Mouse (Mus musculus): ENCODE measurements at regions not wholly inside any gene's neighbourhood (a gene's known extent, or its start where the extent isn't known, plus 50 kb on each side); places are given as distances from the start of the nearest gene placed in this dataset.

DNA sequence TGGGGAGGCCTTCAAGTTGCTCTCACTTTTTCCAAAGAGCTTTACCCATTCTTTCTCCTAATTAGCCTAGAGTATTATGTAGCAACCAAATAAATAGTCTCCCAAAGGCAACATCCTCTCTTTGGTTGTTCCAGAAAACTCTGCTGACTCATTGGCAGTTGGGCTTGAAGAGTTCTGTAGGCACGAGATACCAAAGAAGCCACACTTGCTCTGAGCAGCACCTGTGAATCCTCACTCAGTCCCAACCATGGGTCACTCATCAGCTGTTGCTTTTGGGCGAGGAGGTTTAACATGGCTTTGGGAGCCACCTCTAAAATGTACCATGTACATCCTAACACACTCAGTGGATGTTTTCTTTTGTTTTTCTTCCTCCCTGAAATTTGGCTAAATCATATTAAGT is 197.9 kb upstream of the Egfl6 start:
- H3K36me3 ChIP-seq (ENCODE audit: control insufficient read depth, insufficient read depth, low read length) = no peaks in the 10 kb centered on the region
- no peak overlapping the region for H3K9ac ChIP-seq (ENCODE audit: low read depth, low read length)
- no peak for ATAC-seq (ENCODE audit: low FRiP score, low TSS enrichment)
- no peaks in the 10 kb centered on the region for H3K4me1 ChIP-seq (ENCODE audit: control insufficient read depth, insufficient read depth, low read length)
- no peak overlapping the region for H3K4me3 ChIP-seq (ENCODE audit: low read length)
- no peaks in the 10 kb centered on the region for H3K27me3 ChIP-seq (ENCODE audit: control insufficient read depth, insufficient read depth, low read length)
- H3K9me3 ChIP-seq (ENCODE audit: control insufficient read depth, low read length) = no peaks in the 10 kb centered on the region
- no peak overlapping the region for H3K4me2 ChIP-seq (replicated peaks; ENCODE audit: low read depth, low read length)
- 81% methylated on average over 2 of the region's 2 CpGs for WGBS
- H3K27ac ChIP-seq (ENCODE audit: low read depth, low read length) = no peak overlapping the region

DNA sequence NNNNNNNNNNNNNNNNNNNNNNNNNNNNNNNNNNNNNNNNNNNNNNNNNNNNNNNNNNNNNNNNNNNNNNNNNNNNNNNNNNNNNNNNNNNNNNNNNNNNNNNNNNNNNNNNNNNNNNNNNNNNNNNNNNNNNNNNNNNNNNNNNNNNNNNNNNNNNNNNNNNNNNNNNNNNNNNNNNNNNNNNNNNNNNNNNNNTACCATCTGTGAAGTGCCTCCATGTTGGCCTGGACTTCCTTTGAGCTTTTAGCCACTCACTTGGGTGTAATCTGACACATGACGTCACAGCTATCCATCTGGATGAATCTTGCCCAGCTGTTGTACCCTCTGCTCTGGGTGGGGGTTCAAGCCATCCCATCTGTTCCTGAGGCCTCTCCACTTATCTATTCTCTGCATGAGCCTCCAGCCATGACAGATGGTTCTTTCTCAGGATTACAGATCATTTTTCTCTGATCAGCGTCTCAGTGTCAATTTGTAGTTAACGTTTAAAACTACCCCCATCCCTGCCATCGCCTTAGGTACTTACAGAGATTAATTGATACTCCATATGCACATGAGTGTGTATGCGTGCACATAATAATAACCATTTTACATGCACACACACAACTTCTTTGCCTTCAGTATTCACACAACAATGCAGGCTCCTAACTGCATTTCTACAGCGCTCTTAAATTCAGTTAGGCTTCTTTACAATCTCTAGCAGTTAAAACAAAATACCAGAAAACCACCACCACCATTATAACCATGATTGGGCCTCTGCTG is 194.0 kb upstream of the Egfl6 start:
- WGBS = 77% methylated on average over 6 of the region's 6 CpGs

DNA sequence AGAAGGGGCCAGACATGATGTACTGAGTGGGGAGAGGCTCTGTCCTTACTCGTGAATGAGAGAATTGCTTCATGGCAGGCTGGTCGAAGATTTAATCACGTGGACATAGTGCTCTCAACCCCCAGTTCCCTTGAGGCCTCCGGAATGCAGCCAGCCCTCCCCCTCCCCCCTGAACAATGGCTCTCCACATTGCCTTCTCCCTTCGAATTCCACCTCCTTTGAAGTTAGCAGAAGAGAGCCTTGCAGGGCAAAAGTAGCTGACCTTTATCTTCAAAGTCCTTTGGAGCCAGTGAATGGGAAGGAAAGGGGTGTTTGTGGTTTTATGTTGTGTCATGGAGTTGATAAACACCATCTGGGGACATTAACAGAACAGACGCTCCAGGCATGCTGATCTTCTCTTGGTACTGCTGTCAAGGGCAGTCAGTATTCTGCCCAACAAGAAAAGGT is 187.9 kb upstream of the Egfl6 start:
- no peaks in the 10 kb centered on the region for H3K27me3 ChIP-seq (ENCODE audit: control insufficient read depth, insufficient read depth, low read length)
- ATAC-seq (ENCODE audit: low FRiP score, low TSS enrichment) = peak; percentile 73
- H3K4me1 ChIP-seq (ENCODE audit: control insufficient read depth, insufficient read depth, low read length) = no peaks in the 10 kb centered on the region
- H3K4me2 ChIP-seq (replicated peaks; ENCODE audit: low read depth, low read length) = no peak overlapping the region
- no peak overlapping the region for H3K4me3 ChIP-seq (ENCODE audit: low read length)
- H3K27ac ChIP-seq (ENCODE audit: low read depth, low read length) = no peak overlapping the region
- 16% methylated on average over 6 of the region's 6 CpGs for WGBS
- H3K9ac ChIP-seq (ENCODE audit: low read depth, low read length) = no peak overlapping the region
- H3K9me3 ChIP-seq (ENCODE audit: control insufficient read depth, low read length) = no peaks in the 10 kb centered on the region
- no peaks in the 10 kb centered on the region for H3K36me3 ChIP-seq (ENCODE audit: control insufficient read depth, insufficient read depth, low read length)

More for the DNA sequence above, 194.0 kb upstream of the Egfl6 start:
- H3K9me3 ChIP-seq (ENCODE audit: control insufficient read depth, low read length) = no peaks in the 10 kb centered on the region
- no peaks in the 10 kb centered on the region for H3K27me3 ChIP-seq (ENCODE audit: control insufficient read depth, insufficient read depth, low read length)
- no peak overlapping the region for H3K4me2 ChIP-seq (replicated peaks; ENCODE audit: low read depth, low read length)
- H3K4me3 ChIP-seq (ENCODE audit: low read length) = no peak overlapping the region
- no peak for ATAC-seq (ENCODE audit: low FRiP score, low TSS enrichment)
- no peaks in the 10 kb centered on the region for H3K36me3 ChIP-seq (ENCODE audit: control insufficient read depth, insufficient read depth, low read length)
- H3K9ac ChIP-seq (ENCODE audit: low read depth, low read length) = no peak overlapping the region
- H3K4me1 ChIP-seq (ENCODE audit: control insufficient read depth, insufficient read depth, low read length) = no peaks in the 10 kb centered on the region
- H3K27ac ChIP-seq (ENCODE audit: low read depth, low read length) = no peak overlapping the region

DNA sequence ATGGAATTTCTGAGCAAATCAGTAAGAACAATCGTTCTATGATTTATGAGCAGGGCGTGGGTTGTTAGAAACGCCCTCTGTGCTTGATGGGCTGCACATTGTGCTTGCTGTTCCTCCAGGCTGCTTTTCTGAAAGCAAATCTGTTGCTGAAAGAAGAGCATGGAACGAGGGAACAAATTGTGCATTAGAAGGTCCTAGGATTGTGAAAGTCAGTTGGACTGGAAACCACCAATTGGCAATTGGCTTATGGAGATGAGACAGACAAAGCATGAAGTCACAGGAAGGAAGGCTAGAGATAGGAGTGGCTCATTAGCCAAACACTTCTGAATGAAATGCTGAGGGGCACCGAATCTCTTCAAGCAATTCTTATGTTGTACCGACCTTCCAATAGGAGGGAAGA is 181.5 kb upstream of the Egfl6 start:
- ATAC-seq (ENCODE audit: low FRiP score, low TSS enrichment) = no peak
- H3K9me3 ChIP-seq (ENCODE audit: control insufficient read depth, low read length) = no peaks in the 10 kb centered on the region
- H3K27me3 ChIP-seq (ENCODE audit: control insufficient read depth, insufficient read depth, low read length) = no peaks in the 10 kb centered on the region; the same call in 1 of the 2 replicates
- H3K4me1 ChIP-seq (ENCODE audit: control insufficient read depth, insufficient read depth, low read length) = no peaks in the 10 kb centered on the region
- no peak overlapping the region for H3K4me2 ChIP-seq (replicated peaks; ENCODE audit: low read depth, low read length)
- no peak overlapping the region for H3K27ac ChIP-seq (ENCODE audit: low read depth, low read length)
- H3K36me3 ChIP-seq (ENCODE audit: control insufficient read depth, insufficient read depth, low read length) = no peaks in the 10 kb centered on the region
- H3K9ac ChIP-seq (ENCODE audit: low read depth, low read length) = no peak overlapping the region
- no peak overlapping the region for H3K4me3 ChIP-seq (ENCODE audit: low read length)
- 83% methylated on average over 6 of the region's 6 CpGs for WGBS

DNA sequence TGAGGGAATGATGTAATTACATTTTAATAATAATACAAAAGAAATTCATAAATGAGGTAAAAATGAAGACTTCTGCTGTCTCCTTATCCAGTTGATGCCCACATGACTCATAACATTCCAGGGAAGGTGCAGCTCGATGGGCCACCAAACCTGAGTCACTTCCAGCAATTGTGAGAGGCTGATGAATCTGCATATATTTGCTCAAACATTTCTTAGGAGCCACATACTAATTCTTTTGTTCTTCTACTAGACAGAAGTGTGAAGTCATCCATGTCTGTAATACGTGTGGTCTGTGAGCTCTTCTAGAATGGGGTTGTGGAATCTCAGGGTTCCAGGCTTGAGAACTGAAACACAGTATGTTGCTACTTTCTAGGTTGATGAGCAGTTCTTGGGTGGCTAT is 180.1 kb upstream of the Egfl6 start:
- no peak overlapping the region for H3K4me2 ChIP-seq (replicated peaks; ENCODE audit: low read depth, low read length)
- no peak overlapping the region for H3K9ac ChIP-seq (ENCODE audit: low read depth, low read length)
- H3K27ac ChIP-seq (ENCODE audit: low read depth, low read length) = no peak overlapping the region
- H3K36me3 ChIP-seq (ENCODE audit: control insufficient read depth, insufficient read depth, low read length) = no peaks in the 10 kb centered on the region
- WGBS = 69% methylated on average over 2 of the region's 2 CpGs
- no peaks in the 10 kb centered on the region for H3K9me3 ChIP-seq (ENCODE audit: control insufficient read depth, low read length)
- H3K27me3 ChIP-seq (ENCODE audit: control insufficient read depth, insufficient read depth, low read length) = no peaks in the 10 kb centered on the region; the same call in 1 of the 2 replicates
- H3K4me3 ChIP-seq (ENCODE audit: low read length) = no peak overlapping the region
- ATAC-seq (ENCODE audit: low FRiP score, low TSS enrichment) = no peak
- H3K4me1 ChIP-seq (ENCODE audit: control insufficient read depth, insufficient read depth, low read length) = no peaks in the 10 kb centered on the region

DNA sequence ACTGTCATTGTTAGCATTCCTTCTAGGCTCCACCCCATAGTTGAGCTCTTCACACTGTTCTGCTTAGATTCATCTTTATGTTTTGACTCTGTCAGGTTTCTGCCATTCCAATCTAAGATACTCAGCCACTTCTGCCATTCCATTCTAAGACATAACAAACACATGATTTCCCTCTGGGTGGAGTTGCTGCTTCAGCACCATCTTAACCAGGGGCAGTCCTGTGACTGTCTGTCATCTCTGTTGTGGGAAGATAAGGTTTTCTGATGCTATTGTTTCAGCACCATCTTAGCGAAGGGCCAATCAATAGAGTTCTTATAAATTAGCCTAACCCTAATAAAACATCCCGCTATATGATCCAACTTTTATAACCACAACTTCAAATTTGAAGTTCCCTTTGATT is 176.6 kb upstream of the Egfl6 start:
- Histone ChIP-seq H3K9me3 (ENCODE audit: control insufficient read depth, low read length) (no peaks in the 10 kb centered on the region), H3K27ac (ENCODE audit: low read depth, low read length) (no peak overlapping the region), H3K27me3 (ENCODE audit: control insufficient read depth, insufficient read depth, low read length) (no peaks in the 10 kb centered on the region), H3K4me3 (ENCODE audit: low read length) (no peak overlapping the region), H3K4me2 (replicated peaks; ENCODE audit: low read depth, low read length) (no peak overlapping the region), H3K4me1 (ENCODE audit: control insufficient read depth, insufficient read depth, low read length) (no peaks in the 10 kb centered on the region), H3K36me3 (ENCODE audit: control insufficient read depth, insufficient read depth, low read length) (no peaks in the 10 kb centered on the region), H3K9ac (ENCODE audit: low read depth, low read length) (no peak overlapping the region)
- ATAC-seq (ENCODE audit: low FRiP score, low TSS enrichment) = no peak
- WGBS = 90% methylated on average over 2 of the region's 2 CpGs

DNA sequence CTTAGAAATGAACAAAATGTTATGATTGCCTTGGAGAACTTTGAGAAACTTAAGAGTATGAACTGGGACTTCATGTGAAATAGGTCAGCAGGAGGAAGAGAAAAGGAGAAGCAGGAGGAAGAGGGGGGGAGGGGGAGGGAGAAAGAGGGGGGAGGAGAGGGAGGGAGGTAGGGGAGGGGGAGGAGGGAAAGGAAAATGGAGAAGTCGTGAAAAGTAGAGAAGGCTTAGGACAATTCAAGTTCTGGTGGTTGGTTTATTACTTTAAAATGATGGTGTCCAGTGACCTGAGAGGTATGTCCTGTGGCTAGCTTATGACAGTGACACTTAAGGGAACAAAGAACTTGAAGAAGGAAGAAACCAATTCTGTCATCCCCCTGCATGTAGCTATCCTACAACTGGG is 171.6 kb upstream of the Egfl6 start:
- Histone ChIP-seq H3K27me3 (ENCODE audit: control insufficient read depth, insufficient read depth, low read length) (peaks cover 3% of the 10 kb centered on the region; the same call in 1 of the 2 replicates), H3K4me2 (replicated peaks; ENCODE audit: low read depth, low read length) (no peak overlapping the region), H3K4me3 (ENCODE audit: low read length) (no peak overlapping the region), H3K9me3 (ENCODE audit: control insufficient read depth, low read length) (no peaks in the 10 kb centered on the region), H3K36me3 (ENCODE audit: control insufficient read depth, insufficient read depth, low read length) (no peaks in the 10 kb centered on the region), H3K27ac (ENCODE audit: low read depth, low read length) (no peak overlapping the region), H3K9ac (ENCODE audit: low read depth, low read length) (no peak overlapping the region), H3K4me1 (ENCODE audit: control insufficient read depth, insufficient read depth, low read length) (no peaks in the 10 kb centered on the region)
- WGBS = 33% methylated on average over 1 of the region's 1 CpGs
- ATAC-seq (ENCODE audit: low FRiP score, low TSS enrichment) = no peak

DNA sequence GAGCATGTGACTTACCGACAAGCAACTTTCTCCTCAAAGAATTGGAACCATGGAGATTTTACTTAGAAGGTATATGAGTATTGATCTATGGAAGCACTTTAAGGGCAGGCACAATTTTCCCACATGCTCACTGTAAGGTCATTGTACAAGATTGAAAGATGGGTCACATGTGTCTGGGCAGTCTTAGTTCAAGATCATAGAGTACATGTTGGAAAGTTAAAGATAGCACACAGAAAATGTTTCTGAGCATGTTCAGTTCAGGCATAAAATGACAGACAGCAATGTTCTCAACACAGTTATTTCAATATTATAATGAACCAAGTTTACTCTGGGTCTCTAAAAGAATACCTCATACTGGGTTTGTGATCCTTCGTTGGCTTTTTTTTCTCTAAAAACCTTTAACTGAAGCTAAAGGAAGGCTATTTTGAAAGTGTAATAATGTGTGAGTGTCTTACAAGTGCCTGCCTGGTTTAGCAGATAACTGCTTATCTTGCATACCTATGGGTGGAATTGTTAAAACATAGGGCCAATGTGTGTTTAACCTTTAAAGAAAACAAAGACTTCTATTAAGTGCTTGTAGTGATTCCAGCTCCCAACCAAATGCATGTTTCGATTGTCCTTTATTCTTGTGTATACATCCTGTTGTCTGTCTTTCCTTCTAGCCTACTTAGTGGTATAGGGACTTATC is 169.6 kb upstream of the Egfl6 start:
- ATAC-seq (ENCODE audit: low FRiP score, low TSS enrichment) = no peak
- Histone ChIP-seq H3K27ac (ENCODE audit: low read depth, low read length) (no peak overlapping the region), H3K4me1 (ENCODE audit: control insufficient read depth, insufficient read depth, low read length) (no peaks in the 10 kb centered on the region), H3K4me3 (ENCODE audit: low read length) (no peak overlapping the region), H3K27me3 (ENCODE audit: control insufficient read depth, insufficient read depth, low read length) (peaks cover 3% of the 10 kb centered on the region; the same call in 1 of the 2 replicates), H3K36me3 (ENCODE audit: control insufficient read depth, insufficient read depth, low read length) (no peaks in the 10 kb centered on the region), H3K4me2 (replicated peaks; ENCODE audit: low read depth, low read length) (no peak overlapping the region), H3K9me3 (ENCODE audit: control insufficient read depth, low read length) (no peaks in the 10 kb centered on the region), H3K9ac (ENCODE audit: low read depth, low read length) (no peak overlapping the region)
- WGBS = 76% methylated on average over 3 of the region's 3 CpGs

DNA sequence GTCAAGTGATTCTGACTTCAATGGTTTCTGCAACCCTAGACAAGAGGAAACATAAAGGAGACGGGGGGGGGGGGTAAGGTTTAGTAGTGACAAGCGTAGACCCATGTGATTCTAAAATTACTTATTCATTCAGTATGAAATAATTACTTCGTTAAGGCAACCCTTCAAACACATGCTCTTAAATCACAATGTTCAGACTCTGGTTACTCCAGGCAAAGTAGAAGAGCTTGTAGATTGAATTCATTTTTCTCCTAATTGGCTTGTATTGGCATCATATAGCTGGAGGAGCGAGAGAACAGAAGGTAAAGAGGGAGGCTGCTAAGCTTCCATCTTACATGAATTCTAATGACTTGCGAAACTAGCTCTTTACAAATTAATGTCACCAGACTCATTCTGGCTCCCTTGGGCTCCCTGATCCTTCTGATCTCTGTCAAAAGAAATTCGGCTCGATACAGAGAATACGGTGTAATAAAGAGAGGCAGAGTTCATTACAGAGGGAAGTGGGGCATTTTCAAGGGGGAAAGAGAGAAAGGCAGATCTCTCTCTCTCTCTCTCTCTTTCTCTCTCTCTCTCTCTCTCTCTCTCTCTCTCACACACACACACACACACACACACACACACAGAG is 163.6 kb upstream of the Egfl6 start:
- WGBS = 76% methylated on average over 8 of the region's 8 CpGs
- H3K36me3 ChIP-seq (ENCODE audit: control insufficient read depth, insufficient read depth, low read length) = no peaks in the 10 kb centered on the region
- H3K9me3 ChIP-seq (ENCODE audit: control insufficient read depth, low read length) = no peaks in the 10 kb centered on the region
- no peaks in the 10 kb centered on the region for H3K27me3 ChIP-seq (ENCODE audit: control insufficient read depth, insufficient read depth, low read length)
- H3K4me3 ChIP-seq (ENCODE audit: low read length) = no peak overlapping the region
- H3K4me1 ChIP-seq (ENCODE audit: control insufficient read depth, insufficient read depth, low read length) = no peaks in the 10 kb centered on the region
- H3K9ac ChIP-seq (ENCODE audit: low read depth, low read length) = no peak overlapping the region
- H3K27ac ChIP-seq (ENCODE audit: low read depth, low read length) = no peak overlapping the region
- no peak for ATAC-seq (ENCODE audit: low FRiP score, low TSS enrichment)
- no peak overlapping the region for H3K4me2 ChIP-seq (replicated peaks; ENCODE audit: low read depth, low read length)

Measured in kidney, embryonic 14.5 days (tissue).